ENCODE assay signal across 15 mouse cellular contexts in genomic region chrX:96099003-96099402, GRCm38 (mm10). TPM values are rescaled to one million over a fixed set of nuclear protein-coding genes. Genes with fewer than 3 reads are reported as not detected.
DNase-seq lines count a peak whose midpoint lies in the region; ATAC-seq lines count a peak whose summit lies in the region.
"Had no signal": no experiment of that assay in that cellular context is flagged by ENCODE, and none has a peak within 500 bp of the region (broad histone marks: within the 10 kb centered on the region; RNA-seq: fewer than 3 reads in every experiment).

No protein-coding gene starts in this region.

- peak overlapping the region; percentile 49 for H3K4me2 ChIP-seq in heart, embryonic 16.5 days (ENCODE audit: low read depth, low read length)
- peak overlapping the region; percentile 27; the same call in 1 of the 2 replicates for H3K4me2 ChIP-seq in kidney, embryonic 15.5 days
- H3K4me2 ChIP-seq: embryonic facial prominence, embryonic 12.5 days; hindbrain, embryonic 13.5 days; neural tube, embryonic 12.5 days had no signal

- H3K27me3 ChIP-seq in heart, embryonic 16.5 days (ENCODE audit: control insufficient read depth, insufficient read depth, low read length) = no peaks in the 10 kb centered on the region
- H3K27me3 ChIP-seq in kidney, embryonic 15.5 days = peaks cover 5% of the 10 kb centered on the region; the same call in 1 of the 2 replicates
- H3K27me3 ChIP-seq: embryonic facial prominence, embryonic 12.5 days; neural tube, embryonic 12.5 days had no signal

- no peak overlapping the region for H3K9ac ChIP-seq in heart, embryonic 16.5 days (ENCODE audit: low read length)
- no peak overlapping the region for H3K9ac ChIP-seq in kidney, embryonic 15.5 days
- H3K9ac ChIP-seq: embryonic facial prominence, embryonic 12.5 days; hindbrain, embryonic 13.5 days; neural tube, embryonic 12.5 days had no signal

- peak overlapping the region; percentile 21 for H3K4me3 ChIP-seq in heart, embryonic 16.5 days (ENCODE audit: low read length)
- H3K4me3 ChIP-seq in kidney, embryonic 15.5 days (replicated peaks) = no peak overlapping the region
- H3K4me3 ChIP-seq: embryonic facial prominence, embryonic 12.5 days; hindbrain, embryonic 13.5 days; neural tube, embryonic 12.5 days had no signal

- no peak for DNase-seq in heart, adult 8-10 months (ENCODE audit: low spot score)
- peak; percentile 4 for DNase-seq in R1 (ENCODE audit: low read depth, low spot score)
- peak; percentile 30 for DNase-seq in lung, postnatal 10 days
- DNase-seq in cerebellum, adult 11 months = no peak
- DNase-seq in thymus, adult 18-20 months = no peak
- DNase-seq: adrenal gland, adult 8-10 months; cerebellum, postnatal 36 days; midbrain, embryonic 14.5 days had no signal

- no peaks in the 10 kb centered on the region for H3K36me3 ChIP-seq in heart, embryonic 16.5 days (ENCODE audit: control insufficient read depth, insufficient read depth)
- H3K36me3 ChIP-seq in kidney, embryonic 15.5 days = no peaks in the 10 kb centered on the region
- H3K36me3 ChIP-seq: embryonic facial prominence, embryonic 12.5 days; hindbrain, embryonic 13.5 days; neural tube, embryonic 12.5 days had no signal

- ATAC-seq in heart, embryonic 16.5 days (replicated peaks; ENCODE audit: extremely low read depth, insufficient read depth, low FRiP score) = no peak
- peak; percentile 53 for ATAC-seq in kidney, embryonic 15.5 days (replicated peaks; ENCODE audit: low FRiP score)
- no peak for ATAC-seq in granulocyte monocyte progenitor cell, adult 5-6 weeks (replicated peaks; ENCODE audit: poor library complexity, severe bottlenecking)
- ATAC-seq: CD4-positive, CD25-positive, alpha-beta regulatory T cell, adult 4 months had no signal

- H3K27ac ChIP-seq in heart, embryonic 16.5 days (ENCODE audit: low read length) = no peak overlapping the region
- no peak overlapping the region for H3K27ac ChIP-seq in kidney, embryonic 15.5 days
- H3K27ac ChIP-seq: embryonic facial prominence, embryonic 12.5 days; hindbrain, embryonic 13.5 days; neural tube, embryonic 12.5 days had no signal

- H3K9me3 ChIP-seq in heart, embryonic 16.5 days (replicated peaks; ENCODE audit: control insufficient read depth, low read length) = no peaks in the 10 kb centered on the region
- H3K9me3 ChIP-seq in kidney, embryonic 15.5 days (replicated peaks) = no peaks in the 10 kb centered on the region
- H3K9me3 ChIP-seq: embryonic facial prominence, embryonic 12.5 days; hindbrain, embryonic 13.5 days; neural tube, embryonic 12.5 days had no signal

- 30% methylated on average over 2 of the region's 2 CpGs for WGBS in heart, embryonic 16.5 days
- 52% methylated on average over 2 of the region's 2 CpGs for WGBS in kidney, embryonic 15.5 days

- peaks cover 5% of the 10 kb centered on the region for H3K4me1 ChIP-seq in heart, embryonic 16.5 days (ENCODE audit: control insufficient read depth, insufficient read depth, low read length)
- H3K4me1 ChIP-seq in kidney, embryonic 15.5 days = no peaks in the 10 kb centered on the region
- H3K4me1 ChIP-seq: embryonic facial prominence, embryonic 12.5 days; hindbrain, embryonic 13.5 days; neural tube, embryonic 12.5 days had no signal

RNA-seq across cellular contexts. Expression of gene Msn, which starts 3.2 kb away (rescaled TPM):
- polyA plus RNA-seq in heart, embryonic 16.5 days (2015; fragmentation: Nextera tagmentation; extraction: Ambion mirVana) = 192 and 203 TPM in 2 replicates
- total RNA-seq in heart, adult 8-10 months (2022) = 100 to 1,000 TPM in 2 of 4 experiments, 10 to 100 TPM in 2; 84.4 to 109 (median 102) TPM
- polyA plus RNA-seq in kidney, embryonic 15.5 days (2015; fragmentation: Nextera tagmentation; extraction: Ambion mirVana) = 125 and 132 TPM in 2 replicates
- 206 and 211 TPM in 2 replicates for total RNA-seq in granulocyte monocyte progenitor cell, adult 5-6 weeks (2014; fragmentation: Nextera tagmentation)
- 97.2 and 97.8 TPM in 2 replicates for total RNA-seq in granulocyte monocyte progenitor cell, adult 5-6 weeks (2017)

Comparison
In these comparisons a context has a peak if more than half of its experiments do, and no peak if none do; other contexts are left out.
1. DNase-seq: peak in R1 (single experiment) and lung, postnatal 10 days (single experiment); none in heart, adult 8-10 months (single experiment), cerebellum, adult 11 months (single experiment) and thymus, adult 18-20 months (0 of 2).